Mouse (Mus musculus) R1 (cell line): ENCODE measurements around the gene S100pbp.

Experiments used
- DNase-seq: peaks from one replicate; pipeline ENCODE4 v3.0.0-alpha.2; 2018; ENCODE audit warnings: low read depth, low spot score

The S100pbp gene

DNA sequence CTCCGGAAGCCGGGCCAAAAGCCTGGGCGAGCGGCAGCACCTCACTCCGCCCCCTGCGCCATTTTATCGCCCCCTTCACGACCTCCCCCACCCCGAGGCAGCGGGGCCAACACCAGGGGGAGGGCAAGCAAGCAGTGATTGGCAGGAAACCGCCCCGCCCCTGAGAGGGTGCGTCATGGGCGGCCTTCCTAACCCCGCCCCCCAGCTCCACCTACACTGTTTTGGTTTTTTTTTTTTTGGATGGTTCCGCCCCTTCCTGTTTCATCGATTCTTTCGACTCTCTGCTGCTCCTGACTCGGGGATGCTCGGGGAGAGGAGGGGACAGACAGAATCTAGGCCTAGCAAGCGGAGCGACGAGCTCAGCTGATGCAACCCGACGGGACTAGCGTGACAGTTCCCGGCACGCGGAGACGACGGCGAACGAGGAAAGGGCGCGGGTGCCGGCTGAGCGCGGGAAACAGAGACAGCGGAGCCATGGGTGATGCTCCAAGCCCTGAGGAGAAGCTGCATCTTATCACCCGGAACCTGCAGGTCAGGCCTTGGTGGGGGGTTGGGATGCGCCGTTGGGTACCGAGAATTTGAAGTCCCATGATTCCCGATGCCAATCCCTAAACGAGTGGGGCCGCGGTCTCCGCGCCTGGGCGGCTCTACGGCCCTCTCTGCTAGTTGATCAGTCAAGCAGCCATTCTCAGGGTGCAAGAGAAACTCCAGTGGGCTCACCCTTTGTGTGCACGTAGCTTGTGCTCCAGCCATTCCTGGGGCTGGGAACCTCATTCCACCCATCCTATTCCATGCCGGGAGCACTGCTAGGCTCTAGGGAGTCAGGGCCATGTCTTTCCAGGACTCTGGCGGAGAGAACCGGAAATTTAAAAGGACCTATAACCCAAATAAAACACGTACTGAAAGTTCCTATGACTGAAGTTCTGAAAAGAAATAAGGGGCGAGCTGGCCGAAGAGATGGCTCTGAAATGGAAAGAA lies at the start of gene S100pbp, which contains the start of gene Yars:
Gene S100pbp (minus strand): TSS at position 186 of the 978 bp plus-strand sequence.
Gene Yars (plus strand): TSS at position 219 of the 978 bp plus-strand sequence.
- DNase-seq = peak; percentile 99

DNA sequence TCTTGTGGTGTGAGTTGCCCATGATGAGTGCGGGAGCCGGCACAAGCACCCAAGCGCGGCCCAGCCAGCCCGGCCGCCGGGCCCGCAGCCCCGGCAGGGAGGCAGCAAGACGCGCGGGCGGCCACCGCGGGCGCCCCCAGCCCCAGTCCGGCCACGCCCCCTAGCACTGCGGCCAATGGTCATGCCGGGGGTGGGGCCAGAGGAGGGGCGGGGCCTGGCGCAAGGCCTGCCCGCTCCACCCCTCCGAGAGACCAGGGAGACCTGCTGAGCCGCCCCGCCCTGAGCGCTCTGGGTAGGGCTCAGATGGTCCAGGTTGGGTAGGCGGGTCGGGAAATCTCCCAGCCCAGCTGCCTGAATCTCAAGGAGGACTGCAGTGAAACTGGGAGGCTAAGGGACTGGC lies 49.5 kb upstream of the S100pbp start:
- peak; percentile 94 for DNase-seq

DNA sequence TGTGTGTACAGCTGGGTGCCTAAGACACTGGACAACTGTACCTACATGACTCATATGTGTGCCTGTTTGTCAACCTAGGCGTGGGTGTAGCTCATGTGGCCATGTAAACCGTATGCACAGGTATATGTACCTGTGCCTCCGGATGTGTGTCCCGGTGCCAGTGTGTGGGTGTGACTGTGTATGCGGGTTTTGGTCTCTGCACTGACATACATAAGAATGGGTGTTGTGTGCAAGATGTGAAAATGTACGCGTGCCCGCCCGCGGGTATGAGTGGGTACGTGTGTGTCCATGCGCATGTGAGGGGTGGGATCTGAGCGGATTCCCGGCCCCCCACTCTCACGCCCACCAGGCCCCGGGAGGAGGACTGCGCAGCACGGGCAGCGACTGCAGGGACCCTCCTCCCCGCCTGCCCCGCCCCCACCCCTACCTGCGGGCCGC lies 49.1 kb upstream of the S100pbp start:
- DNase-seq = peak; percentile 59

DNA sequence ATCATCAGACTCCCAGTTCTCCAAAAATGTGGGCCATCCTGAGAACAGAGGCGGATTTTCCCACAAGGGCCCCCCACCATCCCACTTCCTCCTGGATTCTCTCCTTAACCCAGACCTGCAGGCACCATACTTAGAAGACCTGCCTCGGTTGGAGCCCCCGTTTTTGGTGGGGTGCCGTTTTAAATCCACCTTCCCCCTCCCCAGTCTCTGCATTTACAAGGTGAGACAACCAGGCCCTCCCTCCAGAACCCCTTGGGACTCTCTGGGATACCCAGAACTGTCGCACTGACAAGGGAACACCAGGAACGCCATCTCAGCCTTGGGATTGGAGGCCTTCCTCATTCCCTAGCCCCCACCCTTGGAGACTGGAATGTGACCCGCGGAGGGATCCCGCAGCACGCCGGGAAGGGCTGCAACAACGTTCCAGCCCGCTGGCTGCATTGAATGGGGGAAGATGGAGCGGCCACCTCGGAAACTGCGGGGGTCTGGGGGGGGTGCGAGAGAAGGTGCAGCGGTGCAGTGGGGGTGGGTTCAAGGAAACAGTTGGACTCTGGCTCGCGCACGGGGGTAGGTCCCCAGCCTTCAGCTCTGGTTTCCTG lies 48.4 kb upstream of the S100pbp start:
- peak; percentile 88 for DNase-seq

DNA sequence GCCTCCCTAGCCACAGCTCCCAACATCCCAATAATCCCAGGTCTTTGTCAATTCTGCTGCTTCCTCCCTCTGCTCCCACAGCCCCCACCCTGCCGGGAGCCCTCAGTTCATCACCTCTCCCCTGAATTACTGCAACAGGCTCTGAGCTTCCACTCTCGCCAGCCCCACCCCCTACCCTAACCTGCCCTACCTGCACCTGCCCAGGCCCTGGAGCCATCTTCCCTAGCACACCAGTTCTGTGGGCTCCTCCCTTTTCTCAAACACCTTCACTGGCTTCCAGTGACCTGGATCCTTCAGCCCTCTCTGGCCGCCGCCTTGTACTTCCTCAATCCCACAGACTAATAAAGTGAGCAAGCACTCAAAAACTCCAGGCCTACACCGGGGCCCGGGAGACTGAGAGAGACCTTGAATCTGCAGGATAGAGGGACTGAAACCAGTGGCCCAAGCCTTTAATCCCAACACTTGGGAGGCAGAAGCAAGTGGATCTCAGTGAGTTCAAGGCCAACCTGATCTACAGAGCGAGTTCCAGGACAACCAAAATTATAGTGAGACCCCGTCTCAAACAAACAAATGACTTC lies 46.8 kb upstream of the S100pbp start:
- DNase-seq = peak; percentile 19

DNA sequence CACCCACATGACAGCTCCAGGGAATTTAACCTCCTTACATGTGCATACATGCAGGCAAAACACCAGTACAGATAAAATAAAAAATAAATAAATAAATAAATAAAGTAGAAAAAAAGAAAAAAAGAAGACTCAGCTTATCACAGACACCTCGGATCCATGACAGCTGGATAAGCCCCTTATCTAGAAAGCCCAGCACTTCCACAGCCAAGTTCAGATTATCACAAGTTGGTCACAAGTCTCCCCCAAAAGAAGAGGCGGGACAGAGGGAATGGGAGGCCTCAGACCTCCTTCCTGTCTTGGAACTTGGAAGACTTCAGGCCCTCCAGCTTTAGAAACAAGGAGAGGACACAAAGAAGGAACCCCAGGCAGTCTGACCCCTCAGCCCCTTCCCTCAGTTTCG lies 45.6 kb upstream of the S100pbp start:
- no peak for DNase-seq

DNA sequence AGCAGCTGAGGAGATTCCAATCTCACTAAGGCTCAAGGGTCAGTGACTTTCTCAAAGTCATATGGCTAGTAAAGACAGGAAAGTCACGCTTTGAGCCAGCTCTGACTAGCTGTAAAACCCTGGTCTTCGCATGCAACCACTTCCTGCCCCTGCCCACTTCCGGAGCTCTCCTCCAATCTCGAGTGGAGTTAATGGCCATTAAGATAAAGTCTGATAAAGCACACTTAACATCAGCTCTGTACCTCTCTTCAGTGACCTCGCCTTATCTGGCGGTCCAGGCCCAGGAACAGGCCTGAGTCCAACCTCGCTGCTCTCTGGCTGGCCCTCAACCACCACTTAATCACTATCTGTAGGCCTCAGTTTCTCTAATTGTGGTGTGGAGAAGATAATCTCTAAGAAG lies 45.0 kb upstream of the S100pbp start:
- DNase-seq = no peak

DNA sequence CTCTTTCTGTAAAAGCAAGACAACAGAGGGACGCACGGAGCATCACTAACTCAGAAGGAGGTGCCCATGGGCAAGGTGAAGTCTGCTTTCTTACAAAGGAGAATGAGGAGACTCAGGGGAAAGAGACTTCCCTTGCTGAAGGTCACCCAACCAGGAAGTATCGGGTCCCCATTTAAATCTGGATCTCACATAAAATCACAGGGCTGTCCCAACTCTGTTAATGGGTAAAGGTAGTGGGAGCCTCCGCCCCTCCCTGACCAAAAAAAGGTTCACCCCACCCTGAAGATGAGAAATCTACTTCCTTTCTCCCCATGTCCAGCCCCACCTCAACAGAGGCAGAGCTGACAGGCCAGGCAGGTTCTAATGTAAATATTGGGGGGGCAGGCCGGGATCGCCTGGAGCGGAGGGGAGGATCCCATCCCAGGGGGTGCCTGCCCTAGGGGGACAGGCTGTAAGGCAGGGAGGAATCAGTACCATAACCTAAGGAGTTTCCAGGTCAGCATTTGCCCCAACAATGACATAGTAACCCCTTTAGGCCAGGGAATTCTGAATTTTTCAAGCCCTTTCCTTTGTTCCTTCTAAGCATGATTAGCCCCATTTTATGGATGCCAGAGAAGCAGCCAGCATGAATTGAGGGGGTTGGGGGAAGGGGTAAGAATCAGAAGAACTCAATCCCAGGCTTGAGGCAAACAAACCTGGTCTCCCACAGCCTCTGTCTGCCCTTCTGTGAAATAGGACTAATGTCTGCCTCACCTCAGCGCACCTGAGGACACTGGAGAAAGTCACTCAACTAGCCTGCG lies 43.2 kb upstream of the S100pbp start:
- DNase-seq = peak; percentile 67

DNA sequence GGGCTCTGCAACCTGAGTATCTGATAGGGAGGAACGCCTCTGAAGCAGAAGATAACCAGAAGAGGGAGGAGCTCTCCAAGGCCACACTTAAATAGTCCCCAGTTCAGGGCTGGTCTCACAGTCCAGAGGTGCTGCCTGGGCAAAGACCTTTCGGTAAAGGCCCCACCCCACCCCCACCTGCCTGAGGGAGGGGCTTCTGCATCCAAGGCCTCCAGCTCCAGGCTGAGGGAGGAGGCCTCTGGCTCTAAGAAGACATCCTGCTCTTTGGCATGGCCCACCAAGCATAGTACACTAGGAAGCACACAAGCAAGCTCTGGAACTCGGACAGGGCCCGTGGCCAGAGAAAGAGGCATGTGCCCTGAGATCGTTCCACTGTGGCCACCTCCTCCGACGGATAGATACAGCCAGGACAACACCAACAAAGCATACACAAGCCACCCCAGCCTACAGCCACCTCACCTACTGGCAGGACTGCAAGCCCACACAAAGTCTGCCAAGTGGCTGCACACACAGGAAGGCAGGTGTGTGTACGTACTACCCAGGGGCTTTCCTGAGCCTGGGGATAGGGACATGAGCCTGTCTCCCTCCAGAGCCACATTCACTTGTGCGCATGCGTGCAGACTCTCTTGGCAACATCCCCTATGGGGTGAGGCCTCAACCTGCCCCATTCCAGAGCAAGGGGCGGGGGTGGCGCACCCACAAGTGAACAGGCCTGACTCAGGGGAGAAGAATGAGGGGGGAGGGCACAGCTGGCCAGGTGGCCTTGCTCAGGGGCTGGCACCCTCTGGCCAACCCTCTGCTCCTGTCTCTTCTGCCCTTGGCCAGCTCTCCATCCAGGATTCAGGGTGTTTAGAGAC lies 42.3 kb upstream of the S100pbp start:
- DNase-seq = peak; percentile 98

DNA sequence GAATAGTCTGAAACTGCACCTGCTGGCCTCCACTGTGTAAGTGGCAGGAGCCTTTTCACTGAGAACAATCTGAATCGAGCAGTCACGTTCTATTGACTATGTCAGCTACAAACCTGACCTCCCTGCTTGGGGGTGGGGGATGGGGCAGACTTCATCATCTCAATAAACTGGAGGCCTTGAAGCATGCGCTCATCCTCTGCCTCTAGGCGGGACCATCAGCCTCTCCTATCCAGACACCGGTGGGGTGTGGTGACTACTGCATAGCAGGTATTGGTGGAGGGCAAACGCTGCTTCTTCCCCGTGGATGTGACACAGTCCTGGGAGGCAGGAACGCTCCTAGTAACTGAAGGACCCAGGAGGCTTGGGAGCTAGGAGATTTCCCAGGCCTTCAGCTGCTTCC lies 41.4 kb upstream of the S100pbp start:
- DNase-seq = peak; percentile 93

DNA sequence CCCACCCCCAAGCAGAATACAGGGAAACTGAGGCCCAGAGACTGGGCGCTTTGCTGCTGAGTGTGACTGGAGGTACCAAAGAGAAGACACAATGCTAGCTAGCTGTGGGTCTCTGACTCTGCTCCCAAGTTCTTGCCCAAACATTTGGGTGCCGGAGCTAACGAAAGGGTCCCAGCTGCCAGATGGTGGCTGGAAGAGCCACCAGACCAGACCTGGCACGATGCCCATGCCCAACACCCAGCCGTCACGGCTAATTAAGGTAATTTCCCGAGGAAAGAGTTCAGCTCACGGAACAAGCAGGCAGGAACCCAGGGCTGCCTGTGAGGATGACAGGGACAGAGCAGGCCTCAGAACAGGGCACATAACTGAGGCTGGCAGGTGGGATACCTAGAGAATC lies 38.5 kb upstream of the S100pbp start:
- DNase-seq = no peak

DNA sequence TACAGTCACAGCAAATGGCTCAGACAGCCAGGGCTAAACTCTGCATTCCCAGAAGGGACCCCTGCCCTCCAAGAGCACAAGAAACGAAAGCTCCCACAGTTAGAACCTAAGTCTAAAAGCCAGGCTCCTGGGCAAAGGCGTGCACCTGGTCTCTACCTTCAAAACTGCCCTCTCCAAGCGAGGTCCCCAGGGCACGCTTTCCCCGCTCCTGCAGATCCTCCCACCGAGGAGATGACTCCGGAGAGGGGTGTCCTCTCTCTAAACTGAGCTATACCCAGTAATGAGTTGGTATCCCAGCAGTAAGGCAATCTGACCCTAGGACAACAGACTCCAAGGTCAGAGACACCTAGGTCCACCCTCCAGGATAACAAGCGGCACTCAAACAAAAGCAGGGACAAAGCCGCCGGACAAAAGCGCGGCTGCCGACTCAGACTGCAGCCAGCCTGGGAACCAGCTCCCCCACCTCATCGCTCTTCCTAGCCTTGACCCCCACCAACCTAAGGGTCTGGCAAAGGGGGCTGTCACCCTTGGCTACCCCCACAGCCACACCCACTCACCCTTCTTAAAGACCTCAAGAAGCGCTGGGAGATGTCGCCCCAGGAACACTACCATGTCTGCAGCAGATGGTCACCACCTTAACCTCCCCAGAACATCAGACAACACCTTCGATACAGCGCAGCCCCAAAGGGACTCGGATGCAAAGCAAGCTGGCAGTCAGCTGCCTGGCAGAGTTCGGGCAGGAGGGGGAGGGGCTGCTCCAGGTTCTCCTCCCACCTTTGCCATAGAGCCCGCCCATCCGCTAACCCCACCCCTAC lies 37.9 kb upstream of the S100pbp start:
- peak; percentile 49 for DNase-seq

DNA sequence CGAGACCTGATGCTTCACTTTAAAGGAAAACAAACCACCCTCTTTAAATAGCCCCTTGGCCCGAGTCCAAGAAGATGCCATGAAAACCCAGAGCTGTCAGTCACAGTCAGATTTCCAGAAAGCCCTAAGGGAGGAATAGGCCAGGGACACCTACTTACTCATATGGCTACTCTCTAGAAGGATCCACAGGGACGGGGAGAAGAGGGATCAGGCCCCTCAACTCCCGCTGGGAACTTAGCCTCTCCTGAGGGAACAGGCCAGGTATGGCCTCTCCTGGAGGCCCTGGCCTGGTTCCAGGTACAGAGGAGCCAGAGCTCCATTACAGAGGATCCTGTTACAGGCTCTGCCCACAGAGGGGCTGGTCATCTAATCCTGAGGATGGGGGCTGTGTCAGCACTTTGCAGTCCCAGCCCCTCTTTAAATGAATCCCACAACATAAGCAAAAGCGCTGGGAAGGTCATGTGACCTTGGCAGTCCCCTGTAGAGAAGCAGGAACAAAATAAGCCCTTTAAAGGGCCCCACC lies 37.0 kb upstream of the S100pbp start:
- peak; percentile 92 for DNase-seq

DNA sequence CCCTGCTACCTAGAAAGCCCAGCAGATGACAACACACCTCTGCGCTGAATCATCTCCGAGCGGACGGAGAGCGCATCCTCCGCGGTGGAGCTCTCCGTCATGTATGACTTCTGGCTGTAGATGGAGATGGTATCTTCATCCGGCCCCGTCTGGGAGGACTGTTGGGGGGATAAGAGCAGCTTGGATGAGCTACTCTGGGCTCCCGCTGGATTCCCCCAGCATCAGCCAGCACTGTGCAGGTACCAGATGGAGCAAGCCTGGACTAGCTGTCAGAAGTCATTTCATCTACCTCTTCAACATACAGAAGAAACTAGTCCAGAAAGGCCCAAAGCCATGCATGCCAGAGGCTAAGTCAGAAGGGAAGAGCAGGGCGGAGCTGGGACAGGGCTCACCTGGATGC lies 35.8 kb upstream of the S100pbp start:
- no peak for DNase-seq

DNA sequence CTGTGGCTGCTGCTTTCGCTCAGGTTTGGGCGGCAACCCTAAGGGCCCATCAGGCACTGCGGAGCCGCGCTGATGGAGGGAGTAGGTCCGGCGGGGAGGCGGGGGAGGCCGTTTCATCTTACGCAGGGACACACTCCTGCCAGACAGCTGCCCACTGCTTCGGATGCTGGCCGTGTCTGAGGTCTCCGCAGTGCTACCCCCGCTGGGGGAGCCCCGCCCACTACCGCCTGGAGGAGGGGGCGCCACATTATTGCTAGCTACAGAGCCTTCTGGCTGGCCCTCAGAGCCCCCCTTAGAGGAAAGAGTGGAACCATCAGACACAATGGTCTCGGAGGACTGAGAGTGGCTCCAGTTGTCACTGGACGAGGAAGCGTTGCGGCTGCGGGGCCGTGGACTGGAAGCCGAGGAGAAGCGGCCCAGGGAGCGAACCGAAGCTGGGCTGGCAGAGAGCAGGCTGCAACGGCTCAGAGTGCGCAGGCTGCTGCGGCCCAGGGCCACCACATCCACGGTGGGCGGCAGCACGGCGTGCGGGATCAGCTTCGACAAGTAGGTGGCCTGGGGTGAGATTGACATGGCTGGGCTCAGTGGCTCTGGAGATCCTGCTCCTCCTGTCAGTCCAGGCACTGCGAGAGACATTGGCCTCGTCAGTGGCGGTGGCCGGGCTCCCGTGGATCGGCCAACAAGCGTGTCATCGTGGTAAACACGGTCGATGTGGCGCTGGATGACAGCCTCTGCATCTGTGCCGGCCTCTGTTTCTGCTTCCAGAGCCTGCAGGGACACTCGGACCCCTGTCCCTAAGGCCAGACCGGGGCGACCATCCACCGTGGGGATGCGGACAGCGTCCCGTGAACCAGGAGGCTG lies 34.1 kb upstream of the S100pbp start:
- peak; percentile 33 for DNase-seq

DNA sequence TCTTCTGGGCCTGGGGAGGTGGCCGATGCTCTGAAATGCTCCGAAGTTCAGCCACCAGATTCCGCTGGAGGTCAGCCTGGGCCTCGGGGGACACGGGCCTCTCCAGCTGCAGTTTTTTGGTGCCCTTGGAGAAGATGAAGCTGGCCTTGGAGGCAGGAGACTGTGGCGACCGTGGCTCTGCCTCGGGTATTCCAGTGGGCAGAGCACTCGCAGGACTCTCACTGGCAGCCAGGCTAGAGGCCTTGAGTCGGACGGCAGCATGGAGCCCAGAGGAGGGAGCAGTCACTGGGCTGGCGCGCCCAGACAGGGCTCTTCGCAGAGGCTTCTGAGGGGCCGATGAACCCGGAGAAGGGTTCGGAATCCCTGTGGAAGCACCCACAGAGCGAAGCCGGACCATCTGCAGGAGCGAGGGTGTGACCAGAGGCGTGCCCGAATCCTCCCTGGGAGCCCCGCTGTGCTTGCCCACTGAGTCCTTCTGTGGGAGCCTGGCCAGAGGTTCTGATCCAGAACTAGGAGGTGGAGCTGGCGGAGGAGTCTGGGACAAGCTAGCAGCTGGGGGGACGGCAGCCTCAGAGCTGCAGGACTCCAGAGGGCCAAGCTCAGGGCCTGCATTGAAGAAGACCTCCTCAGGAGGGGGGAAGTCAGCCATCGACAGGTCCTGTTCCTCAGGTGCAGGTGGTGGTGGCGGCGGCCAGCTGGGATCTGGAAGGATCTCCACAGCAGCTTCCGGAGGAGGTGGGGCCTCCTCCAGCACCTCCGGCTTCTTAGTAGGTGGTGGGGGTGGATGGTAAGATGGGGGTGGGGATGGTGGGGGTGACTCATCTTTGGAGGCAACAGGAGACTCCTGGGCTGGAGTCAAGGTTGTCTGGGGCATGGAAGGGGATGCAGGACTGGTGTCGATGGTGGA lies 32.7 kb upstream of the S100pbp start:
- peak; percentile 91 for DNase-seq
